Mouse (Mus musculus): ENCODE measurements at regions not wholly inside any gene's neighbourhood (a gene's known extent, or its start where the extent isn't known, plus 50 kb on each side); places are given as distances from the start of the nearest gene placed in this dataset.

DNA sequence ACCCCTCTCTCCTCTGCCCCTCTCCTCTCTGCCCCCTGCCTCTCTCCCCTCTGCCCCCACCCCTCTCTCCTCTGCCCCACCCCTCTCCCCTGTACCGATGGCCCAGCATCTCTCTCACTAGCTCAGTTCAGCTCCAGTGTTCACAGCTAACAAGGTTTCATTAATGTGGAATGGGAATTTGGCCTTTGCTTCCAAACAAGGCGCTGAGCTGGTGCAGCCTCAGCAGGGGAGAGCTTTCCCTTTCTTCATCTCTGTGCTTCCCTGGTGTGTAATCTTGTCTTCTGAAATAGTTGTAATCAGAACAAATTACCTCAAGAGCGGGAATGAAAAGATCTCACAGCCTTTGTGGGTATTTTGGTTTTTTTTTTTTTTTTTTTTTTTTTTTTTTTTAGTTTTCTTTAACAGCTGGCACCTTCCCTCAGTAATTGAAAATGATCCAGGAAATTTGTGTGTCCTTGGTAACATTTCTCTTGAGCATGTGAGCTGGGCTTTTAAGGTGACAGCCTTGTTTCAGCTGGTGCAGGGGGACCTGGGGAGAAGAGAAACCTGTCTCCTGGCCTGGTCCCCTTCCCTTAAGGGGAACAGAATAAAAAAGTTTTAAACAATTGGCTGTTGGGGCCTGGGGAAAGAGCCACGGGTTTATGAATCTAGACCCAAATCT, 90.5 kb downstream of the Aldh8a1 start:
- TF ChIP-seq CTCF (IDR thresholded peaks at IDR 0.05; ENCODE audit: extremely low read depth, insufficient read depth, low read length) (no peak), POLR2A (IDR thresholded peaks at IDR 0.05; ENCODE audit: extremely low read depth, insufficient read depth, low read length) (no peak)
